In genomic region chrX:103321146-103321545, GRCm38 (mm10) we compare ENCODE assay signal across 12 mouse cellular contexts. TPM values are rescaled to one million over a fixed set of nuclear protein-coding genes. Genes with fewer than 3 reads are reported as not detected.
A peak's percentile ranks its signal among the peaks of the same experiment; 100 is the strongest.
DNase-seq lines count a peak whose midpoint lies in the region; ATAC-seq and TF ChIP-seq lines count a peak whose summit lies in the region.
"Had no signal": no experiment of that assay in that cellular context is flagged by ENCODE, and none has a peak within 500 bp of the region (broad histone marks: within the 10 kb centered on the region; RNA-seq: fewer than 3 reads in every experiment).

TSS of gene Cdx4 (plus strand) at chrX:103321398.

- WGBS in lung, embryonic 16.5 days, result 10% methylated on average over 13 of the region's 13 CpGs
- WGBS in lung, postnatal 0 days, result 16% methylated on average over 13 of the region's 13 CpGs
- 20% methylated on average over 13 of the region's 13 CpGs for whole genome bisulfite sequencing in limb, embryonic 11.5 days

- H3K36me3 ChIP-seq in lung, embryonic 16.5 days (ENCODE audit: control insufficient read depth, insufficient read depth, low read length), result no peaks in the 10 kb centered on the region
- no peaks in the 10 kb centered on the region for H3K36me3 ChIP-seq in lung, postnatal 0 days (ENCODE audit: insufficient read depth, low read length)
- H3K36me3 ChIP-seq in limb, embryonic 11.5 days (ENCODE audit: control insufficient read depth, insufficient read depth, low read length), result no peaks in the 10 kb centered on the region

- no peak for ATAC-seq in lung, embryonic 16.5 days (ENCODE audit: low read depth)
- no peak for ATAC-seq in lung, postnatal 0 days
- no peak for ATAC-seq in limb, embryonic 11.5 days (ENCODE audit: insufficient number of reproducible peaks, low FRiP score, low TSS enrichment, low read depth)

- H3K27ac ChIP-seq in lung, embryonic 16.5 days (ENCODE audit: low read length), result no peak within 1 kb of the TSS
- no peak within 1 kb of the TSS for H3K27ac ChIP-seq in lung, postnatal 0 days (ENCODE audit: low read length)
- no peak within 1 kb of the TSS for H3K27ac ChIP-seq in limb, embryonic 11.5 days (replicated peaks; ENCODE audit: low read depth, low read length)
- H3K27ac ChIP-seq in layer of hippocampus, adult 2 months, result no peak within 1 kb of the TSS

- TF ChIP-seq CTCF in lung, postnatal 0 days (IDR thresholded peaks at IDR 0.05), result no peak
- no peak for TF ChIP-seq CTCF in layer of hippocampus, adult 2 months (conservative IDR thresholded peaks at IDR 0.05)

- peak; percentile 9 for DNase-seq in embryo, embryonic 10 days (ENCODE audit: low spot score)
- no peak for DNase-seq in embryo, embryonic 9.5 days (ENCODE audit: extremely low spot score)
- DNase-seq in lung, postnatal 0 days (ENCODE audit: low spot score), result no peak
- DNase-seq in limb, embryonic 11.5 days (ENCODE audit: low spot score), result peak; percentile 20
- DNase-seq in thymus, adult 18-20 months, result no peak
- no peak for DNase-seq in layer of hippocampus, adult 2 months (ENCODE audit: low spot score in 2 of 2)
- no peak for DNase-seq in adipocyte (ENCODE audit: low spot score)
- DNase-seq: cerebellum, adult 11 months; lung, adult 2 months had no signal

- peaks cover 52% of the 10 kb centered on the region for H3K27me3 ChIP-seq in lung, embryonic 16.5 days (ENCODE audit: control insufficient read depth, insufficient read depth, low read depth, low read length)
- H3K27me3 ChIP-seq in lung, postnatal 0 days (replicated peaks; ENCODE audit: insufficient read depth, low read length), result peaks cover 22% of the 10 kb centered on the region; the same call in 1 of the 2 replicates
- H3K27me3 ChIP-seq in limb, embryonic 11.5 days (ENCODE audit: control insufficient read depth, insufficient read depth, low read length), result peaks cover 33% of the 10 kb centered on the region

- no peaks in the 10 kb centered on the region for H3K4me1 ChIP-seq in lung, embryonic 16.5 days (replicated peaks; ENCODE audit: control insufficient read depth, insufficient read depth, low read length)
- H3K4me1 ChIP-seq in lung, postnatal 0 days (ENCODE audit: insufficient read depth, low read depth, low read length), result no peaks in the 10 kb centered on the region
- H3K4me1 ChIP-seq in limb, embryonic 11.5 days (ENCODE audit: control insufficient read depth, insufficient read depth, low read length), result no peaks in the 10 kb centered on the region

- H3K4me2 ChIP-seq in lung, embryonic 16.5 days (ENCODE audit: low read depth, low read length), result peak within 1 kb of the TSS; percentile 11; the same call in 1 of the 2 replicates
- no peak within 1 kb of the TSS for H3K4me2 ChIP-seq in lung, postnatal 0 days (replicated peaks; ENCODE audit: low read depth, low read length)
- no peak within 1 kb of the TSS for H3K4me2 ChIP-seq in limb, embryonic 11.5 days (ENCODE audit: low read depth, severe bottlenecking)

- H3K4me3 ChIP-seq in lung, embryonic 16.5 days (ENCODE audit: low read length), result peak within 1 kb of the TSS; percentile 18
- H3K4me3 ChIP-seq in lung, postnatal 0 days (ENCODE audit: low read depth, low read length), result no peak within 1 kb of the TSS
- 0 out of 2 replicates have a peak within 1 kb of the TSS, but pooled peaks have one; percentile 6 for H3K4me3 ChIP-seq in limb, embryonic 11.5 days (ENCODE audit: low read depth, low read length)
- H3K4me3 ChIP-seq in layer of hippocampus, adult 2 months, result no peak within 1 kb of the TSS

- no peaks in the 10 kb centered on the region for H3K9me3 ChIP-seq in lung, embryonic 16.5 days (ENCODE audit: control insufficient read depth, low read length)
- no peaks in the 10 kb centered on the region for H3K9me3 ChIP-seq in lung, postnatal 0 days (ENCODE audit: low read length)
- no peaks in the 10 kb centered on the region for H3K9me3 ChIP-seq in limb, embryonic 11.5 days (ENCODE audit: control insufficient read depth, low read length)

- no peak for TF ChIP-seq EP300 in lung, postnatal 0 days (IDR thresholded peaks at IDR 0.05)

- no peak within 1 kb of the TSS for H3K9ac ChIP-seq in lung, embryonic 16.5 days (ENCODE audit: low read length)
- H3K9ac ChIP-seq in lung, postnatal 0 days (replicated peaks; ENCODE audit: low read depth), result no peak within 1 kb of the TSS
- no peak within 1 kb of the TSS for H3K9ac ChIP-seq in limb, embryonic 11.5 days (ENCODE audit: low read length)

RNA-seq across cellular contexts. Expression of gene Cdx4, which starts in this region (rescaled TPM):
- polyA plus RNA-seq in lung, embryonic 16.5 days (2015; fragmentation: Nextera tagmentation; extraction: Ambion mirVana), result 0.10 TPM in 1 of 2 replicates, not detected in the other
- not detected in 2 replicates for polyA plus RNA-seq in lung, postnatal 0 days (2015; fragmentation: Nextera tagmentation; extraction: Ambion mirVana)
- polyA plus RNA-seq in limb, embryonic 11.5 days (2014; fragmentation: Nextera tagmentation; extraction: Ambion mirVana), result 0.10 TPM in 1 of 2 replicates, not detected in the other
- not detected for total RNA-seq in layer of hippocampus, adult 2 months (2021)
- polyA plus RNA-seq: large intestine, adult 2 months; lung, adult 2 months; urinary bladder, adult 2 months had no signal

Comparison
In these comparisons a context has a peak if more than half of its experiments do, and no peak if none do; other contexts are left out.
1. Peak in DNase-seq and H3K4me3 ChIP-seq in limb, embryonic 11.5 days; RNA of the gene not detected or under 1 TPM.